Mouse (Mus musculus): ENCODE data around the gene Susd2. TPM values are rescaled to one million over a fixed set of nuclear protein-coding genes. Genes with fewer than 3 reads are reported as not detected.

The Susd2 gene
- total RNA-seq, 1 experiment from 2014 or later: 8.9 TPM

DNA sequence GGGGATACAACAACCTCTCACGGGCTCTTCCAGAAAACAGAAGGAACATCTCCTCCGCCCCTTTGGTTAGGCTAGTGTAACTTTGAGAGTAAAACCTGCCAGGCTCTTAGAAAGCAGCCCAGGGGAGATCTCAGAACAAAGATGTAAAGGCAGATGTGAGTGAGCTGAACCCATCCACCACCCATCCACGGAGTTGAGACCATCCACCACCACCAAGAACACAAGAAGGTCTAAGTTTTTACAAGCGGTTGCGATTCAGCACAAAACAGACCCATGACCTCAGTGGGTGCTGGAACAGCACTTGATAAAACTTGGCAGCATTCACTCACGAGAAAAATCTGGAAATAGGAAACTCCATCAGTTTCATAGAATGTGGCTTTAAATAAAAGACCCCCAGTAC is 17.9 kb downstream of the Susd2 start:
- DNase-seq: no peak

DNA sequence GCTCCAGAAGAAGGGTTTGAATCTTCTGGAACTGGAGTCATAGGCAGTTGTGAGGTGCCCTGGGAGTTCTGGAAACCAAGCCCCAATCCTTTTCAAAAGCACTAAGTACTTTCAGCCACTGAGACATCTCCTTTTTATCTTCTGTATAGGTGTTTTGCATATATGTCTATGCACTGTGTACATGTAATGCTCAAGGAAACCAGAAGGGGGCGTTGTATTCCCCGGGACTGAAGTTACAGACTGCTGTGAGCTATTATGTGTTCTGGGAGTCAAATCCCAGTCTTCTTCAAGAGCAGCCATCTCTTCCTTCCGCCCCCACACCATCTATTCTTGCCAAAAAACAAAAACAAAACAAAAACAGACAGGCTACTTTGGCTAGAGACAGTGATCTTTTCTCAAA is 23.0 kb downstream of the Susd2 start:
- DNase-seq: no peak

- DNase-seq: no peak
Measured at GRCm38 (mm10) chr10:75616044-75616443, 27.8 kb downstream of the Susd2 start.

GRCm38 (mm10) chr10:75610486-75610885 is 33.3 kb downstream of the Susd2 start:
- DNase-seq: no peak

DNA sequence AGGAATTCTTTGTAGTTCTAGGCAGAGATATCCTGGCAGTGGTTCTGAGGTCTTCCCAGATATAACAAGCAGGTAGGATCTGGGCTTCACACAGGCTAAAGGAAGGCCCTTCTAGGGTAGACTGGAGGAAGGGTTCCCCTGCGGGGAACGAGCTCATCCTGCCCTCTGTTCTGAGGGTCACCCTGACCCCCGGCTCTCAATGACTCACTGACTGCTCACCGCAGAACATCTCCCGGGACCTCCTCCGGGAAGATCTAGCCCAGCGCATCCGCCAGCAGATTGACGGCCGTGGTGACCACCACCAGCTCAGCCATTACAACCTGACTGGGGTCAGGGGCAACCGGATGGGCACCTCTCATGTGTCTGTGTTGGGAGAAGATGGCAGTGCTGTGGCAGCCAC is 34.8 kb downstream of the Susd2 start:
- peak; percentile 23 for DNase-seq

- no peak for DNase-seq
Measured at GRCm38 (mm10) chr10:75607253-75607652, 36.6 kb downstream of the Susd2 start.

GRCm38 (mm10) chr10:75605162-75605846 is 38.5 kb downstream of the Susd2 start:
- DNase-seq: no peak

DNA sequence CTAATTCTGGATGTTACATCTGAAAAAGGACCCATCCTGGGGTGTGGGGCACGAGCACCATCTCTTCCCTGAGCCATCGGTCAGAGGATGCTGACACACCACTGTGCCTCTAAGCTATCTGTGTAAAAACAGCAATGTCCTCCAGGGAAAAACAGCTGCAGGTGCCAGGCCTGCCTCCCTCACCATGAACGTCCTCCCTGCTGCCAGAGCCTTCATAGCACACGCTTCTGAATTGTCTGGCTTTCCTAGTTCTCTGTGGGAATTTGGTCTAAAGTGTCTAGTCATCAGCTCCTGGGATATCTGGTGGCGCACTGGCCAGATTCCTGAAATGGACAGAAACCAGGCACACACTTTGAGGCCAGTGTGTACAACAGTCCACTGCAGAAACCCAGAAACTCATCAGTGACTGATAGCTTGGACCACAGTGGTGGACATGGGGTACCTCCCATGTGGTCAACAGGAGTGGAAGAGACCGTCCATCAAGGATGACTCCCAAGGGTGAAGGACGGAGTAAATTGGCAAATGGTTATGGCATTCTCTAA is 43.5 kb downstream of the Susd2 start:
- no peak for DNase-seq

- peak; percentile 73 for DNase-seq
Measured at GRCm38 (mm10) chr10:75595981-75596380, 47.8 kb downstream of the Susd2 start.

DNA sequence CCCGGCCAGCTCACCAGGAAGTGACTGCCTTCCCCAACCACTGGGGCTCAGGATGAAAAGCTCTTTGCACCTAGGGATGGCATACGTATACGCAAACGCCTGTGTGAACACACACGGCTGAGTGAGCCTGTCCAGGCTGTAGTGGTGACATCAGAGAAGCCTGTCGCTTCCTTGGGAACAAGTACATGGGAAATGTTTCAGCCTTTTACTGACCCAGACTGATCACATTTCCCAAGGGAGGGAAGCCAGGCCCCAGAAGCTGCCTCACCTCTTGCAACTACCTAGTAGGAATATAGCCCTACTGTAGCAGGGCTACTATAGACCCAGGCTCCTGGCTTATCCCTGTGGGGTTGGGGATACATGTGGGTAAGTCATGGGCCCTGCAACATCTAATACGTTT is 51.2 kb downstream of the Susd2 start:
- DNase-seq: no peak

GRCm38 (mm10) chr10:75591211-75591894 is 52.5 kb downstream of the Susd2 start:
- DNase-seq: no peak

- no peak for DNase-seq
Measured at GRCm38 (mm10) chr10:75589651-75590050, 54.2 kb downstream of the Susd2 start.

DNA sequence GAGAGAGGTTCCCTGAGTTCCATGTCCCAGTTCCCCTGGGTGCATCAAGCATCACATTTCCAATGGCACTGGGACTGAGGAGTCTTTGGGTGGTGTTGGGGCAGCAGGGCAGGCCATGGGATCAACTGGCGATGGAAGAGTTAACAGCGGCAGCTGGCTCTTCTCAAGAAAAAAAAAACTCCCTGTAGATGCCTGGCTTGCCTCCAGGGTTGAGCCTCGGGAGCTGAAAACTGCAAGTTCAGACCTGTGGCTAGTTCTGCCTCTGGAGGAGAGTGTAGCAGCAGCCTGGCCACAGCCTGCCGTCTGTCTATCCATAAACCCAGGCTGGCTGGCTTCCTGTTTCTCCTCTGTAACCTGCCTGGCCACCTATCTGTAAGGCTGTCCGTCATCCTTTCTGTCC is 54.7 kb downstream of the Susd2 start, which contains the start of gene Ggt5:
TSS of gene Ggt5 (plus strand) at position 212 of the 400 bp plus-strand sequence.
- DNase-seq: peak; percentile 36

GRCm38 (mm10) chr10:75588336-75588735 is 55.5 kb downstream of the Susd2 start:
- no peak for DNase-seq

DNA sequence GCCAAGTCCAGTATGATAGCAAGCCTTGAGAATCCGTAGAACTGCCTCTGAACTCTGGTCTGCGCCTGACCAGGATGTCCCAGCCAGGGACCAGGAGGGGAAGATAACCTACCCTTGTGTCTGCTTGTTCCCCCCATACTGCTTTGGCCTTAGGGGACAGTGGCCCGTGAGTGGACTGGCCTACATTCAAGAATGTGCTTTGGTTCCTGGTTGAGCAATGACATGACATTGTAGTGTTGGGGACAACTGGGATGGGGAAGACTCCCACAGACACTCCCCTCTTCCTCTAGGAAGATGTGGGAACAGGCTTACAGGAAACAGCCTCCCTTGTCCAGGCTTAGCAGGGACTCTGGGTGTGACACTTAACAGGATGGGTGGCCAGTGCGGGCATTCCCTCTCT is 56.0 kb downstream of the Susd2 start:
- DNase-seq: no peak

Other genes starting within 250 kb of the Susd2 start
- 0.36 and 3.0 TPM in 2 replicates for gene Upb1, start 242.9 kb downstream of the Susd2 start, total RNA-seq (2021)
- gene Snrpd3, start 126.5 kb downstream of the Susd2 start, total RNA-seq (2021): 82.5 and 104 TPM in 2 replicates
- 28.8 and 32.0 TPM in 2 replicates for gene Gucd1, start 126.0 kb downstream of the Susd2 start, total RNA-seq (2021)
- gene Lrrc75b, start 83.7 kb downstream of the Susd2 start, total RNA-seq (2021): 0.67 TPM in 1 of 2 replicates, not detected in the other
- gene Ggt1, start 82.4 kb downstream of the Susd2 start, total RNA-seq (2021): not detected in 2 replicates
- gene Ggt5, start 54.7 kb downstream of the Susd2 start, total RNA-seq (2021): 5.9 and 6.8 TPM in 2 replicates
- 34.3 and 40.7 TPM in 2 replicates for gene Cabin1, start 120.3 kb upstream of the Susd2 start, total RNA-seq (2021)
- 142 and 159 TPM in 2 replicates for gene Ddt, start 129.4 kb upstream of the Susd2 start, total RNA-seq (2021)
- gene Gm20441, start 136.9 kb upstream of the Susd2 start, total RNA-seq (2021): not detected in 2 replicates
- gene Gstt3, start 137.4 kb upstream of the Susd2 start, total RNA-seq (2021): 21.4 and 24.9 TPM in 2 replicates
- 33.4 and 39.2 TPM in 2 replicates for gene Gstt1, start 154.6 kb upstream of the Susd2 start, total RNA-seq (2021)
- not detected in 2 replicates for gene Gstt4, start 178.5 kb upstream of the Susd2 start, total RNA-seq (2021)
- gene Gstt2, start 193.4 kb upstream of the Susd2 start, total RNA-seq (2021): 34.2 and 41.5 TPM in 2 replicates
- 287 and 343 TPM in 2 replicates for gene Mif, start 216.2 kb upstream of the Susd2 start, total RNA-seq (2021)
- gene Derl3, start 249.4 kb upstream of the Susd2 start, total RNA-seq (2021): 1.1 and 1.5 TPM in 2 replicates

All from adrenal gland, postnatal 25 days (tissue).